Mouse (Mus musculus): ENCODE results near the gene Cbx1.

- TF ChIP-seq GATA1 (IDR thresholded peaks at IDR 0.05; ENCODE audit: low read length): no peak
- TF ChIP-seq TAL1 (IDR thresholded peaks at IDR 0.05; ENCODE audit: low read length): no peak
Observed at GRCm38 (mm10) chr11:96827062-96827581, 38.2 kb downstream of the Cbx1 start.

Measured in erythroblast, embryonic 14.5 days (primary cell).